Mouse (Mus musculus): ENCODE data around the gene Ccdc70. TPM values are rescaled to one million over a fixed set of nuclear protein-coding genes. Genes with fewer than 3 reads are reported as not detected.

The Ccdc70 gene
- total RNA-seq, 2 experiments from 2014 or later = not detected

- intact Hi-C loops (cut with DNase I; ENCODE audit: low total_unique reads) = no loop called here
- DNase-seq = no peak
These were observed 49.9 kb downstream of the Ccdc70 start for GRCm38 (mm10) chr8:22019498-22019897.

DNA sequence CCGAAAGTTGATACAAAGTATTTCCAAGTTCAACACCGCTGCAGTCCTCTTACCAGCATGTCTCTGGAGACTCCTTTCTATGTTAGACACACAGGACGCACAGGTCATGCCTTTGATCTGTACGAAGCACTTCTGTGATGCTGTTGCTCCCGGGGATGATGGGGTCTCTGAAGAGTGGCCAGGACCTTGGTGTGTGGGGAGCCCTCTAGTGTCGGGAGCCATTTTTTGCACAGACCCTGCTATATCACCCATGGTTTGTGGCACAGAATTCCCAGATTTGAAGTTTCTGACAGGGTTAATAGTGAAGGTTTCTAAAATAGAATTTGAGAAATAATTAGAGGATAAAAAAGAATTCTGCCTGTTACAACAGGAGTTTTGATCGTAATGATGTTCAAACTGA lies 52.7 kb downstream of the Ccdc70 start:
- intact Hi-C loops (cut with DNase I; ENCODE audit: low total_unique reads) = no loop called here
- no peak for DNase-seq

Other genes with a start within 250 kb of the Ccdc70 start
- gene Defa24, start 235.3 kb upstream of the Ccdc70 start, total RNA-seq (2021) = not detected
- gene Defb50, start 146.2 kb upstream of the Ccdc70 start, total RNA-seq (2021) = not detected
- not detected for gene Defb2, start 129.8 kb upstream of the Ccdc70 start, total RNA-seq (2021)
- not detected for gene Defb10, start 110.9 kb upstream of the Ccdc70 start, total RNA-seq (2021)
- not detected for gene Defb9, start 84.4 kb upstream of the Ccdc70 start, total RNA-seq (2021)
- not detected for gene Defb11, start 63.4 kb upstream of the Ccdc70 start, total RNA-seq (2021)
- gene Defb15, start 37.1 kb upstream of the Ccdc70 start, total RNA-seq (2021) = not detected
- not detected for gene Defb35, start 31.4 kb upstream of the Ccdc70 start, total RNA-seq (2021)
- not detected for gene Defb13, start 23.0 kb upstream of the Ccdc70 start, total RNA-seq (2021)
- not detected for gene Fam90a1a, start 11.1 kb upstream of the Ccdc70 start, total RNA-seq (2021)
- gene Atp7b, start 90.5 kb downstream of the Ccdc70 start, total RNA-seq (2021) = under 1 TPM; 0.04 to 0.06 TPM
- gene Alg11, start 90.9 kb downstream of the Ccdc70 start, total RNA-seq (2021) = 1 to 10 TPM; 6.0 to 6.2 TPM
- gene Nek5, start 155.3 kb downstream of the Ccdc70 start, total RNA-seq (2021) = not detected
- gene Nek3, start 196.7 kb downstream of the Ccdc70 start, total RNA-seq (2021) = 1 to 10 TPM; 2.5 to 3.6 TPM
- 1 to 10 TPM; 2.9 to 3.2 TPM for gene Ckap2, start 216.0 kb downstream of the Ccdc70 start, total RNA-seq (2021)
- gene Vps36, start 223.0 kb downstream of the Ccdc70 start, total RNA-seq (2021) = 10 to 100 TPM; 27.3 to 27.4 TPM

All from gastrocnemius, postnatal 14 days (tissue).